Mouse (Mus musculus): ENCODE measurements around the gene Itpr2. TPM values are rescaled to one million over a fixed set of nuclear protein-coding genes. Genes with fewer than 3 reads are reported as not detected.

The Itpr2 gene
- total RNA-seq, 2 experiments from 2014 or later, result 19.2 to 20.8 TPM

DNA sequence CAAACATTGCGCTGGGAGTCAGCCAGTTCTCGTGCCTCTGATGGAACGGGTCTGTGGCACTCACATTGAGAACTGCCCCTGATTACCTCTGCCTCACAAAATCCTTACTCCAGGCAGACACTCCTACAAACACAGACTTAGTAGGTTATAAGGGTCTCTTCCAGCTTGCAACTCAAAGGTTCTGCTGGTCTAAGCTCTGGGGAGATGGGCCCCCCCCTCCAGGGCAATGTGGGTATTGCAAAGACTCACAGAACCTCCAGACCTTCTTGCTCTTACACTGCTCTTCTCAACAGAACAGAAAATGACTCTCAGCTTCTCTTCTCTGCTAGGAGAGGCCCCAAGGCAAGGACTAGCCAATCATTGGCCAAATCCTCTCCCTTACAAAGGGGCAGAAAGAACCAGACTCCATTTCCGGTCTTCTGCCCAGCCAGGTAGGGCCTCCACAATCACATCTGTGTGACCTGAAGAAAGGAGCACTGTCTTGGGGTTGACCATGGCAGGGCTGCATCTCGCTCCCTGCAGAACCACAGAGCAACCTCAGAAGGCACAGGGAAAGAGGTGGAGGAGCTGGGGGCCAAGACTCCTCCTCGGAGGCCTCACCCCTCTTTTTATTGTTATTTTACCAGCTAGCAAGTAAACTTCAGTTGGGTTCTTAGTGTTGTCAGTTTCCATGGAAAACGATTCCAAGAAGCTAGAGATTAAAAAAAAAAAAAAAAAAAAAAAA lies 244.9 kb downstream of the Itpr2 start:
- no peak for DNase-seq (ENCODE audit: low spot score in 2 of 2)
- intact Hi-C loops (cut with DNase I), result no loop called here

GRCm38 (mm10) chr6:146256401-146256800 lies 245.6 kb downstream of the Itpr2 start:
- intact Hi-C loops (cut with DNase I), result no loop called here
- no peak for DNase-seq (ENCODE audit: low spot score in 2 of 2)

- intact Hi-C loops (cut with DNase I), result no loop called here
- no peak for DNase-seq (ENCODE audit: low spot score in 2 of 2)
These were observed 246.4 kb downstream of the Itpr2 start for GRCm38 (mm10) chr6:146255656-146256055.

- DNase-seq (ENCODE audit: low spot score in 2 of 2), result no peak
- intact Hi-C loops (cut with DNase I), result no loop called here
These were observed 247.1 kb downstream of the Itpr2 start for GRCm38 (mm10) chr6:146254931-146255330.

DNA sequence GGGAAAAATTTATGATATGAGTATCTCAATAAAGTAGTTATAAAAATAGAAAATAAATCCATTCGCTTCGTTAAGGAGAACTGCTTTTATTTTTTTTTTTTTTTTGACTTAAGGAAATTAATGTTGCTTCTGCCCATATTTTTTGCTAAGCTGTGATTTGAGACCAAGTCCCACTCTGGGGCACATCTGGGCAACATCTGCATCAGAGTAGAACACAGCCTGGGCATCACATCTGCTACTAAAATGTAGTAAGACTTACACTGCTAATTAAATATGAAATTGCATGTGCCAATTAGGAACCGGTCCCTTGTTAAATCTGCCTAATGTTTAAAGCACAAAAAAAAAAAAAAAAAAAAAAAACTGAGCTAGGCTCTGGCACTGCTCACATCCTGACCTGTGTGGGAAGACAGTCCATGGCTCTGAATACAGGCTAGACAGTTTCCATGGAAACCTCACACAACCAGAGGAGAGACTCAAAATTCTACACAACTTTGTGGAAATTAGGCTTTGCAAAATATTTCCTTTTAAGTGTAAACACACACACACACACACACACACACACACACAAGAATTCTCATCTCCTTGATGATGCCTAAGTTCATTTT lies 247.7 kb downstream of the Itpr2 start:
- intact Hi-C loops (cut with DNase I), result no loop called here

DNA sequence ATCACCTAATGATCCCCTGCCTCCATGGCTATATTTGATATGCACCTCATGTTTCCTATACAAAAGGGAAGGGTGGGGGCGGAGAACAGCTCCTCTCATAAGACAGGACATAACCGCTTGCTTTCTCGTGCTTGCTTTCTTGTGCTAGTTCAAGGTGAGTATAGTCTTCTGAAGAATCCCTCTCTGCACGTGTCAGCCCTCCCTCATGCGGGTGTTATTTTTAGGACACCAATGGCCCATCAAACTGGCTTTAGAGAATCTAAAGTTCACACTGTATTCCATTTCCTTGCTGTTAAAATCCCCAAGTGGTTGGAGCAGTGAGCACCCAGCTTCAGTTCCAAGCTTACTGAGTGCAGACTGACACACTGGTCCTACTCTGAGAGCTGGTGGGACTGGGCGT lies 252.9 kb downstream of the Itpr2 start:
- no peak for DNase-seq (ENCODE audit: low spot score in 2 of 2)
- intact Hi-C loops (cut with DNase I), result no loop called here

More for the DNA sequence above, 247.7 kb downstream of the Itpr2 start:
- DNase-seq (ENCODE audit: low spot score in 2 of 2), result no peak

GRCm38 (mm10) chr6:146248341-146248740 lies 253.7 kb downstream of the Itpr2 start:
- intact Hi-C loops (cut with DNase I), result no loop called here

GRCm38 (mm10) chr6:146247906-146248305 lies 254.1 kb downstream of the Itpr2 start:
- intact Hi-C loops (cut with DNase I), result no loop called here

More at GRCm38 (mm10) chr6:146248341-146248740, 253.7 kb downstream of the Itpr2 start:
- DNase-seq (ENCODE audit: low spot score in 2 of 2), result no peak

DNA sequence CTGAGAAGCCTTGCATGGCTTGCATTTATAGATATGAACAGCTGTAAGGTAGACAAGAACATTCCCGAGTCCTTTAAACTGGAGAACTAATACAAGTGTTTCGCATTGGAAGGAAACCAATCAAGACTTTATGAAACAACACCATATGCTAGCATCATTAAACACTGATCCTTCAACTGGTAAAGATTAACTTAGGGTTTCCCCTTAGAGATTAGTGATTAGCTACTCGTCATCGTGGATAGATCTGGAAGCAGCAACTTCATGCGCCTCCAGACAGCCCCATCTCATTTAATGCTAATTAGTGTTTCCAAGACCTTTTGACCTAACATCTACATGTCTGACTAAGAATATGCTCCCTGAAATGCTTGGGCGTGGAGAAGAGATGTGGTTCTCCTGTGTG lies 255.7 kb downstream of the Itpr2 start:
- no peak for DNase-seq (ENCODE audit: low spot score in 2 of 2)
- intact Hi-C loops (cut with DNase I), result no loop called here

More at GRCm38 (mm10) chr6:146247906-146248305, 254.1 kb downstream of the Itpr2 start:
- DNase-seq (ENCODE audit: low spot score in 2 of 2), result no peak

DNA sequence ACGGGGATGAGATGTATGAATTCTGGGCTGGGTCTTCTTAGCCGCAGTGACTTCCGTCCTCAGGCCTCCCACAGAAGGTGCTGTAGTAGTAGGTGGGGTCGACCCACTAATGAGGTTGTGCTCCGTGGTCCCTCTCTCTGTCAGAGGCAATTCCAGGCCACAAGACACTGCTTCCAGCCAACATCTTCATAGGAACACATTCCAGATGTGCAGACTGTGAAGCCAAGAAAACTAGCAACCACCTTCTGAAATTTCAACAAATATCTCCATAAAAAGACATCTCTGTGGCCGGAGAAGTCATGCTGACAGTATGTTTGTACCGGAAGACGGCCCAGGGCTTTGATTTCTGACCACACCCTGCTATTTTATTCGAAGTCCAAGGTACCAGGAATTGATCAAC lies 256.1 kb downstream of the Itpr2 start:
- no peak for DNase-seq (ENCODE audit: low spot score in 2 of 2)
- intact Hi-C loops (cut with DNase I), result no loop called here

- intact Hi-C loops (cut with DNase I), result no loop called here
- DNase-seq (ENCODE audit: low spot score in 2 of 2), result no peak
These were observed 259.0 kb downstream of the Itpr2 start for GRCm38 (mm10) chr6:146243068-146243467.

DNA sequence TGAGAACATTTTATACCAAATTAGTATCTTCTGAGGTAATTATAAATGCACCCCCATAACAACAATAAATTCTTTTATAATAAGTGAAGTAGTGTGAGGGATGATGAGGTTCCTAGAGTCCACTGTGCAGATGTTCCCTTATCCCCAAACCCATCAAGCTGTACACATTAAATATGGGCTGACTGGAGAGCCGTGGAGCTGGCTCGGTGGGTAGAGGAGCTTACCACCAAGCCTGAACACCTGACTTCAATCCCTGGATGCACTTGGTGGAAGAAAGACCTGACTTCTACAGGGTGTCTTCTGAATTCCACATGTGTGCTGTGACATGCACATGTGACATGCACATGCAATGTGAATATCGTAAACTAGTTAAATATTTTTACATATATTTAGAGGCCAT lies 260.7 kb downstream of the Itpr2 start:
- no peak for DNase-seq (ENCODE audit: low spot score in 2 of 2)
- intact Hi-C loops (cut with DNase I), result no loop called here

DNA sequence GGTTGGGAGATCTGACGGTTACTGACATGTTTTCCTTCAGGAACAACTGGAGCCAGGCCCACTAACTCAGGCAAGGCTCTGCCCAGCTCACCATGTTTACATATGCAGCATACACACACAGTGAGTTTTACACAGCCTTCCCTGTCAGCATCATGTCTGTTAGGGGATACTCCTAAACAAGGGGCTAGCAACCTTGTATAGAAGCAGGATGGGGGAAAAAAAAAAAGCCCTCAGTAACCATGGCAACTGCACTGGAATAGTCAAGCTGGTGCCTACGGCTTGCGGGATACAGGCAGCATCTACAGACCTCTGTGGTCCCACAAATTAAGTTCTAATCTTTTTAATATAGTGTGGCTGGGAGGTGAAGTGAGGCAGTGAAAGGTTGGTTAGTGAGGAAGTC lies 266.9 kb downstream of the Itpr2 start:
- intact Hi-C loops (cut with DNase I), result no loop called here
- no peak for DNase-seq (ENCODE audit: low spot score in 2 of 2)

DNA sequence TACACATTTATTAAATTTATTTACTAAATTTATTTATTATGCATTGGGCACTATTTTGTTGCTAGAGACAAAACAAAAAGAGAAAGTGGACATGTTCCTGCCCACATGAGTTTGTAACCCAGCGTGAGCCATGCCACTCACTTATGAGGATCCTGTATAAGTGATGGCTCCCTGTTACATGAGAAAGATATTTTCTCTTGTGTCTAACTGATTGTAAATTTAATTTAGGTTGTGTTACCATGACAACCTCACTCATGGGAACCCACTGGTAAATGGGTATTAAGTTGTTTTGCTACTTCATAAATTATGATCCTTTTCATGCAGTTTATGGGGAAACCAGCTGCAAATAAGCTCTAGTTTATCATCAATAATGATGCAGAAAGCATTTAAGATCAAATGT lies 267.6 kb downstream of the Itpr2 start:
- intact Hi-C loops (cut with DNase I), result no loop called here
- no peak for DNase-seq (ENCODE audit: low spot score in 2 of 2)

GRCm38 (mm10) chr6:146230903-146231302 lies 271.1 kb downstream of the Itpr2 start:
- DNase-seq (ENCODE audit: low spot score in 2 of 2), result no peak
- intact Hi-C loops (cut with DNase I), result no loop called here

GRCm38 (mm10) chr6:146230373-146230788 lies 271.6 kb downstream of the Itpr2 start:
- DNase-seq (ENCODE audit: low spot score in 2 of 2), result no peak
- intact Hi-C loops (cut with DNase I), result no loop called here

- intact Hi-C loops (cut with DNase I), result no loop called here
- DNase-seq (ENCODE audit: low spot score in 2 of 2), result no peak
These were observed 272.1 kb downstream of the Itpr2 start for GRCm38 (mm10) chr6:146229967-146230366.

GRCm38 (mm10) chr6:146229519-146229918 lies 272.5 kb downstream of the Itpr2 start:
- no peak for DNase-seq (ENCODE audit: low spot score in 2 of 2)
- intact Hi-C loops (cut with DNase I), result no loop called here

DNA sequence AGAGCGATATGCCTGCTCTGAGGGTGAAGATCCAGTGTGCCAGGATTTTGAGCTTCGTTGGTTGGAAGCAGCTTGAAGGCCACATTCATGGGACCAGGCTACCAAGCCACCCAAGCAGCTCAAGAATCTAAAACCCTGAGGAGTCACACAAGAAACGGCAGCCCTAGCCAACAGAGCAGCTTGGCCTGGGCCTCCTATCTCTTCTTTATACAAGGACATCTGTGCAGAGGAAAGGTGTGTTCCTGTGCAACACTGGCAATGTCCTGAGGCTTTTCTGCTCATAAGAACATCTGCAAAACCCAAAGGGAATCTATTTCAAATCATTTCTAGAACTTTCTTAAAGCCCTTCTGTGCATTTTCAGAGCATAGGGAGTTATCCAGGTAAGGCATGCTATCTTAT lies 274.0 kb downstream of the Itpr2 start:
- DNase-seq (ENCODE audit: low spot score in 2 of 2), result no peak
- intact Hi-C loops (cut with DNase I), result no loop called here

DNA sequence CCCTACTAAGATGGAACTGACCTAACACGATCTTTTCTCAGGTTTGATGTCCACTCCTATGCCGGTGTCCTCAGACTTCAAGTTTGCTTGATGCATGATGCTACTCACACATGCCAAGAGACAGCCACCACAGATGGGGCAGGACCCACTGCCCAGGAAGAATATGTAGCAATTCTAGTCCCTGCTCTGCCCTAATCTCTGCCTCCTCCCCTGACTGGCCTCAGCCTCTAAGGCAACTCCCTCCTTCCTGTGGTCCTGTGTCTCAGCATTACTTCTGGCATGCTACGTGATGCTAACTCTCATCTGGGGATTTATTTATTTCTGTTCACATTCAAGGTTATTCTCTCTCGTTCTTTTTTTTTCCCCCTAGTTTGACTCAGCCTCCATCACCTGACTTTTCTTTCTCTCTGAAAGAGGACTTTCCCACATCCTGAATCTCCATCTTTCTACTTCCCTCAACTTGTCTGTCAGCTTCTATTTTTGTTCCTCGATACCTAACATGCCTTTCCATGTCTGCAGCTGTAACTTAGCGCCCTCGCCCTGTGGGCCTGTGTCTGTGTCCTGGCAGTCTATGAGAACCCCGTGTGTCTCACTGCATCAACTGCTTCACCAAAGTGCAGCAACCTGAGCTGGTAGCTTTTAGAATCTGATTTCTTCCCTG lies 279.5 kb downstream of the Itpr2 start:
- no peak for DNase-seq (ENCODE audit: low spot score in 2 of 2)
- intact Hi-C loops (cut with DNase I), result no loop called here
